15 mouse cellular contexts compared by ENCODE assay signal in genomic region chr19:47211609-47212312, GRCm38 (mm10). TPM values are rescaled to one million over a fixed set of nuclear protein-coding genes. Genes with fewer than 3 reads are reported as not detected.
DNase-seq lines count a peak whose midpoint lies in the region; ATAC-seq and TF ChIP-seq lines count a peak whose summit lies in the region.
"Had no signal": no experiment of that assay in that cellular context is flagged by ENCODE, and none has a peak within 500 bp of the region (broad histone marks: within the 10 kb centered on the region; RNA-seq: fewer than 3 reads in every experiment).

No protein-coding gene starts in this region.

- no peak for TF ChIP-seq CTCF in cerebellum, adult 2 months (IDR thresholded peaks at IDR 0.05; ENCODE audit: borderline replicate concordance, insufficient read depth, low read depth, low read length)

- no peaks in the 10 kb centered on the region for H3K27me3 ChIP-seq in cerebellum, adult 2 months (ENCODE audit: control insufficient read depth, insufficient read depth, low read length)
- H3K27me3 ChIP-seq in hindbrain, embryonic 13.5 days = no peaks in the 10 kb centered on the region
- no peaks in the 10 kb centered on the region for H3K27me3 ChIP-seq in neural tube, embryonic 12.5 days (replicated peaks)
- no peaks in the 10 kb centered on the region for H3K27me3 ChIP-seq in liver, embryonic 12.5 days (replicated peaks)
- H3K27me3 ChIP-seq: heart, embryonic 13.5 days; Patski had no signal

- intact Hi-C loops in gastrocnemius, postnatal 14 days (cut with DNase I; ENCODE audit: low total_unique reads) = no loop called here

- ATAC-seq in hindbrain, embryonic 13.5 days (ENCODE audit: low FRiP score) = peak; percentile 83
- peak; percentile 79; the same call in 1 of the 2 replicates for ATAC-seq in neural tube, embryonic 12.5 days (ENCODE audit: low FRiP score, low read depth)
- ATAC-seq in liver, embryonic 12.5 days = no peak
- ATAC-seq: lung, postnatal 0 days; Patski had no signal

- H3K27ac ChIP-seq in cerebellum, adult 2 months (ENCODE audit: insufficient read depth, low read length) = peak overlapping the region; percentile 98
- peak overlapping the region; percentile 66 for H3K27ac ChIP-seq in hindbrain, embryonic 13.5 days
- peak overlapping the region; percentile 12; the same call in 1 of the 2 replicates for H3K27ac ChIP-seq in neural tube, embryonic 12.5 days
- H3K27ac ChIP-seq in liver, embryonic 12.5 days = no peak overlapping the region
- H3K27ac ChIP-seq: heart, embryonic 13.5 days; stomach, postnatal 0 days had no signal

- 7% methylated on average over 10 of the region's 10 CpGs for WGBS in cerebellum, adult 2 months
- 59% methylated on average over 10 of the region's 10 CpGs for WGBS in hindbrain, embryonic 13.5 days
- WGBS in neural tube, embryonic 12.5 days = 69% methylated on average over 10 of the region's 10 CpGs
- 66% methylated on average over 10 of the region's 10 CpGs for WGBS in liver, embryonic 12.5 days (ENCODE audit: insufficient replicate concordance)

- H3K4me3 ChIP-seq in cerebellum, adult 2 months (replicated peaks; ENCODE audit: insufficient read depth, low read depth, low read length) = no peak overlapping the region
- no peak overlapping the region for H3K4me3 ChIP-seq in hindbrain, embryonic 13.5 days
- H3K4me3 ChIP-seq in neural tube, embryonic 12.5 days = no peak overlapping the region
- no peak overlapping the region for H3K4me3 ChIP-seq in liver, embryonic 12.5 days
- H3K4me3 ChIP-seq: heart, embryonic 13.5 days had no signal

- H3K9ac ChIP-seq in hindbrain, embryonic 13.5 days = 0 out of 2 replicates have a peak overlapping the region, but pooled peaks have one; percentile 44
- no peak overlapping the region for H3K9ac ChIP-seq in neural tube, embryonic 12.5 days
- H3K9ac ChIP-seq in liver, embryonic 12.5 days = no peak overlapping the region
- H3K9ac ChIP-seq: heart, embryonic 13.5 days had no signal

- H3K4me2 ChIP-seq in hindbrain, embryonic 13.5 days = peak overlapping the region; percentile 13; the same call in 1 of the 2 replicates
- H3K4me2 ChIP-seq in neural tube, embryonic 12.5 days (replicated peaks) = no peak overlapping the region
- H3K4me2 ChIP-seq in liver, embryonic 12.5 days = no peak overlapping the region
- H3K4me2 ChIP-seq: heart, embryonic 13.5 days had no signal

- H3K36me3 ChIP-seq in hindbrain, embryonic 13.5 days = no peaks in the 10 kb centered on the region
- no peaks in the 10 kb centered on the region for H3K36me3 ChIP-seq in neural tube, embryonic 12.5 days
- H3K36me3 ChIP-seq in liver, embryonic 12.5 days = no peaks in the 10 kb centered on the region
- H3K36me3 ChIP-seq: heart, embryonic 13.5 days had no signal

- TF ChIP-seq POLR2A in cerebellum, adult 2 months (IDR thresholded peaks at IDR 0.05; ENCODE audit: borderline replicate concordance, insufficient read depth, low read length) = peak; percentile 58; the same call in 1 of the 2 replicates

- H3K4me1 ChIP-seq in cerebellum, adult 2 months (ENCODE audit: control insufficient read depth, insufficient read depth, low read length) = peaks cover 35% of the 10 kb centered on the region
- H3K4me1 ChIP-seq in hindbrain, embryonic 13.5 days (replicated peaks) = peaks cover 19% of the 10 kb centered on the region
- H3K4me1 ChIP-seq in neural tube, embryonic 12.5 days = peaks cover 7% of the 10 kb centered on the region
- H3K4me1 ChIP-seq in liver, embryonic 12.5 days = no peaks in the 10 kb centered on the region
- H3K4me1 ChIP-seq: heart, embryonic 13.5 days had no signal

- no peaks in the 10 kb centered on the region for H3K9me3 ChIP-seq in hindbrain, embryonic 13.5 days
- H3K9me3 ChIP-seq in neural tube, embryonic 12.5 days = no peaks in the 10 kb centered on the region
- H3K9me3 ChIP-seq in liver, embryonic 12.5 days (replicated peaks) = no peaks in the 10 kb centered on the region
- H3K9me3 ChIP-seq: heart, embryonic 13.5 days had no signal

- peak; percentile 60 to 79 for DNase-seq in layer of hippocampus, adult 18-20 months (ENCODE audit: low spot score in 2 of 2)
- no peak for DNase-seq in layer of hippocampus, adult 9-10 months (ENCODE audit: low spot score)
- peak; percentile 79 to 90 for DNase-seq in cerebellum, adult 2 months
- DNase-seq in liver = no peak
- DNase-seq in gastrocnemius, postnatal 14 days = no peak
- DNase-seq: kidney, adult 2 months had no signal

RNA-seq across cellular contexts. Expression of gene Neurl1a, which starts 33.1 kb away (rescaled TPM):
- 100 to 1,000 TPM; 194 to 204 TPM for total RNA-seq in layer of hippocampus, adult 18-20 months (2021)
- polyA plus RNA-seq in cerebellum, adult 2 months (2012; rRNA removed) = 77.8 and 91.5 TPM in 2 replicates
- 6.8 and 7.2 TPM in 2 replicates for polyA plus RNA-seq in hindbrain, embryonic 13.5 days (2015; fragmentation: Nextera tagmentation; extraction: Ambion mirVana)
- polyA plus RNA-seq in neural tube, embryonic 12.5 days (2016; fragmentation: Nextera tagmentation; extraction: Ambion mirVana) = 6.3 TPM in 2 replicates
- 2.2 and 2.6 TPM in 2 replicates for polyA plus RNA-seq in liver, embryonic 12.5 days (2016; fragmentation: Nextera tagmentation; extraction: Ambion mirVana)
- 10 to 100 TPM; 63.6 to 86.9 TPM for total RNA-seq in gastrocnemius, postnatal 14 days (2021)

RNA-seq across cellular contexts. Expression of gene Calhm3, which starts 54.2 kb away (rescaled TPM):
- total RNA-seq in layer of hippocampus, adult 18-20 months (2021) = not detected
- not detected in 2 replicates for polyA plus RNA-seq in cerebellum, adult 2 months (2012; rRNA removed)
- not detected in 2 replicates for polyA plus RNA-seq in hindbrain, embryonic 13.5 days (2015; fragmentation: Nextera tagmentation; extraction: Ambion mirVana)
- polyA plus RNA-seq in neural tube, embryonic 12.5 days (2016; fragmentation: Nextera tagmentation; extraction: Ambion mirVana) = not detected in 2 replicates
- polyA plus RNA-seq in liver, embryonic 12.5 days (2016; fragmentation: Nextera tagmentation; extraction: Ambion mirVana) = not detected in 2 replicates
- total RNA-seq in gastrocnemius, postnatal 14 days (2021) = not detected
- total RNA-seq: neutrophil, adult 5-6 weeks had no signal
- polyA plus RNA-seq: heart, embryonic 13.5 days; kidney, adult 2 months; limb, embryonic 11.5 days; lung, postnatal 0 days; Patski; stomach, postnatal 0 days had no signal

Comparison
In these comparisons a context has a peak if more than half of its experiments do, and no peak if none do; other contexts are left out.
1. DNase-seq: peak in layer of hippocampus, adult 18-20 months (2 of 2) and cerebellum, adult 2 months (2 of 2); none in layer of hippocampus, adult 9-10 months (single experiment), liver (single experiment) and gastrocnemius, postnatal 14 days (single experiment).